Mouse (Mus musculus) heart, adult 2 months (tissue): ENCODE results near the gene Suds3.

ENCODE experiments used
- CTCF ChIP-seq: fragments of 200-600 bp; IDR thresholded peaks from 2 replicates; pipeline ENCODE4 v1.8.1; 2022; ENCODE audit warnings: antibody characterized with exemption, mild to moderate bottlenecking, moderate library complexity
- EP300 ChIP-seq: fragments of 200-500 bp; IDR thresholded peaks from 2 replicates; pipeline ENCODE4 v1.6.1; 2011; ENCODE audit warnings: low read depth, low read length, control low read depth; ENCODE audit not compliant: insufficient read depth
- POLR2A ChIP-seq: fragments of 200-500 bp; IDR thresholded peaks from 2 replicates; pipeline ENCODE4 v1.6.1; 2011; ENCODE audit warnings: mild to moderate bottlenecking, low read depth, low read length, control low read depth; ENCODE audit not compliant: insufficient read depth

DNA sequence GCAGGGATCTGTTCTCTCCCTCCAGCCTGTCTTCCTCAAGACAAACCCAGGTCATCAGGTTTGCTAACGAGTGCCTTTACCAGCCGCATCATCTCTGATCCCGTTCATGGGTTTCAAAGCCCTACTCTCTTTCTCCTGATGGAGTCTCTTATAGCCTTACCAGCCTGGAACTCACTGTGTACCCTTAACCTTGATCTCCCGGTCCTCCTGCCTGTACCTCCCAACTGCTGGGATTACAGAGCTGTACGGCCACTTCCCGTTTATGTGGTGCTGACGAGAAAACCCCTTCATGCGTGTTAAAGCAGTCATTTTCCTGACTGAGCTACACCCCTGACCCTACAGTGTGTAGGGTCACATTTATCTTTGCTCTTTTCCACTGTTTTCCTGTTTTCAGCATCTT lies 43.4 kb upstream of the Suds3 start:
- no peak for TF ChIP-seq CTCF
- no peak for TF ChIP-seq POLR2A
- TF ChIP-seq EP300: no peak
